ENCODE assay signal across 8 mouse cellular contexts in genomic region chr19:33224181-33225001, GRCm38 (mm10).
DNase-seq lines count a peak whose midpoint lies in the region; ATAC-seq lines count a peak whose summit lies in the region.

No protein-coding gene starts in this region.

- no peaks in the 10 kb centered on the region for H3K9me3 ChIP-seq in forebrain, embryonic 12.5 days

- no peaks in the 10 kb centered on the region for H3K36me3 ChIP-seq in forebrain, embryonic 12.5 days (replicated peaks)

- peak; percentile 83 for ATAC-seq in forebrain, embryonic 12.5 days (ENCODE audit: low FRiP score)

- no peak overlapping the region for H3K4me3 ChIP-seq in forebrain, embryonic 12.5 days (replicated peaks)

- WGBS in forebrain, embryonic 12.5 days, result 40% methylated on average over 8 of the region's 8 CpGs

- H3K4me1 ChIP-seq in forebrain, embryonic 12.5 days, result peaks cover 20% of the 10 kb centered on the region

- 0 out of 2 replicates have a peak, but pooled peaks cover 5% of the 10 kb centered on the region for H3K27me3 ChIP-seq in forebrain, embryonic 12.5 days

- intact Hi-C loops in heart, postnatal 25 days (cut with DNase I), result loop anchor here (5.0 kb wide), 2 partner anchors 102 to 143 kb away; no protein-coding TSS in a partner anchor
- intact Hi-C loops in left cerebral cortex, postnatal 14 days (cut with DNase I), result loop anchor here (5.0 kb wide), 1 partner anchor 112 kb away; no protein-coding TSS in a partner anchor

- H3K9ac ChIP-seq in forebrain, embryonic 12.5 days, result no peak overlapping the region

- H3K27ac ChIP-seq in forebrain, embryonic 12.5 days, result no peak overlapping the region

- peak; percentile 97 for DNase-seq in heart, adult 11 months
- no peak for DNase-seq in heart, postnatal 25 days (ENCODE audit: low spot score)
- DNase-seq in c-Kit-positive CD71-positive TER-119-negative erythroid progenitor cells, embryonic 14.5 days (ENCODE audit: low read depth), result peak; percentile 33
- peak; percentile 56 for DNase-seq in kidney, adult 11 months
- peak; percentile 84 to 96 for DNase-seq in left cerebral cortex, postnatal 14 days (ENCODE audit: low spot score in 2 of 2)
- peak; percentile 18 for DNase-seq in naive thymus-derived CD4-positive, alpha-beta T cell, adult 2 months (ENCODE audit: low read depth)
- DNase-seq in thymus, postnatal 14 days, result peak; percentile 68

- H3K4me2 ChIP-seq in forebrain, embryonic 12.5 days, result no peak overlapping the region; the same call in 1 of the 2 replicates
